Mouse (Mus musculus): ENCODE data around the gene Zfyve28.

- TF ChIP-seq CTCF (IDR thresholded peaks at IDR 0.05) = no peak
- no peak for TF ChIP-seq EP300 (IDR thresholded peaks at IDR 0.05)
Measured at GRCm38 (mm10) chr5:34170726-34171125, 117.5 kb downstream of the Zfyve28 start.

Measured in lung, postnatal 0 days (tissue).